Mouse (Mus musculus): ENCODE results near the gene Actr1a. TPM values are rescaled to one million over a fixed set of nuclear protein-coding genes. Genes with fewer than 3 reads are reported as not detected.
A peak's percentile ranks its signal among the peaks of the same experiment; 100 is the strongest.

The Actr1a gene
- polyA plus RNA-seq, 1 experiment, result 196 TPM

- Histone ChIP-seq H3K27me3 (ENCODE audit: control insufficient read depth, insufficient read depth, low read length) (no peaks in the 10 kb centered on the region), H3K4me3 (replicated peaks; ENCODE audit: insufficient read depth, low read depth, low read length) (no peak overlapping the region), H3K27ac (ENCODE audit: insufficient read depth, low read length) (no peak overlapping the region), H3K4me1 (ENCODE audit: control insufficient read depth, insufficient read depth, low read length) (no peaks in the 10 kb centered on the region)
- WGBS, result 21% methylated on average over 8 of the region's 8 CpGs
- TF ChIP-seq CTCF (IDR thresholded peaks at IDR 0.05; ENCODE audit: borderline replicate concordance, insufficient read depth, low read depth, low read length) (no peak), POLR2A (IDR thresholded peaks at IDR 0.05; ENCODE audit: borderline replicate concordance, insufficient read depth, low read length) (no peak)
- peak in 1 of 2 experiments; percentile 16 for DNase-seq
Observed at GRCm38 (mm10) chr19:46362104-46362503, 33.4 kb downstream of the Actr1a start.

- DNase-seq, result no peak
- Histone ChIP-seq H3K27ac (ENCODE audit: insufficient read depth, low read length) (no peak overlapping the region), H3K4me1 (ENCODE audit: control insufficient read depth, insufficient read depth, low read length) (no peaks in the 10 kb centered on the region), H3K4me3 (replicated peaks; ENCODE audit: insufficient read depth, low read depth, low read length) (no peak overlapping the region), H3K27me3 (ENCODE audit: control insufficient read depth, insufficient read depth, low read length) (no peaks in the 10 kb centered on the region)
- TF ChIP-seq POLR2A (IDR thresholded peaks at IDR 0.05; ENCODE audit: borderline replicate concordance, insufficient read depth, low read length) (no peak), CTCF (IDR thresholded peaks at IDR 0.05; ENCODE audit: borderline replicate concordance, insufficient read depth, low read depth, low read length) (no peak)
- whole genome bisulfite sequencing, result 78% methylated on average over 4 of the region's 4 CpGs
Observed at GRCm38 (mm10) chr19:46358381-46358780, 37.2 kb downstream of the Actr1a start.

GRCm38 (mm10) chr19:46357344-46358280 is 37.9 kb downstream of the Actr1a start:
- TF ChIP-seq CTCF (IDR thresholded peaks at IDR 0.05; ENCODE audit: borderline replicate concordance, insufficient read depth, low read depth, low read length) (no peak), POLR2A (IDR thresholded peaks at IDR 0.05; ENCODE audit: borderline replicate concordance, insufficient read depth, low read length) (no peak)
- peak in 1 of 2 experiments; percentile 23 for DNase-seq
- 40% methylated on average over 25 of the region's 25 CpGs for WGBS

GRCm38 (mm10) chr19:46356701-46357138 is 38.8 kb downstream of the Actr1a start:
- Histone ChIP-seq H3K4me1 (ENCODE audit: control insufficient read depth, insufficient read depth, low read length) (no peaks in the 10 kb centered on the region), H3K4me3 (replicated peaks; ENCODE audit: insufficient read depth, low read depth, low read length) (peak overlapping the region; percentile 83), H3K27ac (ENCODE audit: insufficient read depth, low read length) (peak overlapping the region; percentile 43), H3K27me3 (ENCODE audit: control insufficient read depth, insufficient read depth, low read length) (no peaks in the 10 kb centered on the region)
- no peak for TF ChIP-seq CTCF (IDR thresholded peaks at IDR 0.05; ENCODE audit: borderline replicate concordance, insufficient read depth, low read depth, low read length)
- peak; percentile 54; the same call in 1 of the 2 replicates for TF ChIP-seq POLR2A (IDR thresholded peaks at IDR 0.05; ENCODE audit: borderline replicate concordance, insufficient read depth, low read length)
- DNase-seq, result peak; percentile 94 to 96
- WGBS, result under 1% methylated on average over 29 of the region's 29 CpGs

More at GRCm38 (mm10) chr19:46357344-46358280, 37.9 kb downstream of the Actr1a start:
- no peaks in the 10 kb centered on the region for H3K27me3 ChIP-seq (ENCODE audit: control insufficient read depth, insufficient read depth, low read length)
- H3K4me3 ChIP-seq (replicated peaks; ENCODE audit: insufficient read depth, low read depth, low read length), result peak overlapping the region; percentile 83
- no peaks in the 10 kb centered on the region for H3K4me1 ChIP-seq (ENCODE audit: control insufficient read depth, insufficient read depth, low read length)
- peak overlapping the region; percentile 43; the same call in 1 of the 2 replicates for H3K27ac ChIP-seq (ENCODE audit: insufficient read depth, low read length)

GRCm38 (mm10) chr19:46350168-46350932 is 45.2 kb downstream of the Actr1a start, which contains the start of gene 2310034G01Rik:
Gene 2310034G01Rik, minus strand, starts transcription at chr19:46350302.
- Histone ChIP-seq H3K4me3 (replicated peaks; ENCODE audit: insufficient read depth, low read depth, low read length) (peak within 1 kb of the TSS; percentile 74), H3K27me3 (ENCODE audit: control insufficient read depth, insufficient read depth, low read length) (no peaks in the 10 kb centered on the region), H3K27ac (ENCODE audit: insufficient read depth, low read length) (peak within 1 kb of the TSS; percentile 61), H3K4me1 (ENCODE audit: control insufficient read depth, insufficient read depth, low read length) (peaks cover 5% of the 10 kb centered on the region)
- no peak for TF ChIP-seq CTCF (IDR thresholded peaks at IDR 0.05; ENCODE audit: borderline replicate concordance, insufficient read depth, low read depth, low read length)
- TF ChIP-seq POLR2A (IDR thresholded peaks at IDR 0.05; ENCODE audit: borderline replicate concordance, insufficient read depth, low read length), result no peak
- DNase-seq, result peak in 1 of 2 experiments; percentile 65
- WGBS, result 23% methylated on average over 10 of the region's 10 CpGs

GRCm38 (mm10) chr19:46349550-46349949 is 46.0 kb downstream of the Actr1a start:
- WGBS, result 28% methylated on average over 6 of the region's 6 CpGs
- Histone ChIP-seq H3K4me1 (ENCODE audit: control insufficient read depth, insufficient read depth, low read length) (peaks cover 5% of the 10 kb centered on the region), H3K4me3 (replicated peaks; ENCODE audit: insufficient read depth, low read depth, low read length) (peak overlapping the region; percentile 74), H3K27ac (ENCODE audit: insufficient read depth, low read length) (peak overlapping the region; percentile 61; the same call in 1 of the 2 replicates), H3K27me3 (ENCODE audit: control insufficient read depth, insufficient read depth, low read length) (no peaks in the 10 kb centered on the region)
- no peak for DNase-seq
- no peak for TF ChIP-seq CTCF (IDR thresholded peaks at IDR 0.05; ENCODE audit: borderline replicate concordance, insufficient read depth, low read depth, low read length)
- TF ChIP-seq POLR2A (IDR thresholded peaks at IDR 0.05; ENCODE audit: borderline replicate concordance, insufficient read depth, low read length), result no peak

GRCm38 (mm10) chr19:46348761-46349458 is 46.6 kb downstream of the Actr1a start:
- Histone ChIP-seq H3K27ac (ENCODE audit: insufficient read depth, low read length) (peak overlapping the region; percentile 97), H3K27me3 (ENCODE audit: control insufficient read depth, insufficient read depth, low read length) (no peaks in the 10 kb centered on the region), H3K4me1 (ENCODE audit: control insufficient read depth, insufficient read depth, low read length) (peaks cover 5% of the 10 kb centered on the region), H3K4me3 (replicated peaks; ENCODE audit: insufficient read depth, low read depth, low read length) (peak overlapping the region; percentile 74)
- TF ChIP-seq POLR2A (IDR thresholded peaks at IDR 0.05; ENCODE audit: borderline replicate concordance, insufficient read depth, low read length) (peak; percentile 89), CTCF (IDR thresholded peaks at IDR 0.05; ENCODE audit: borderline replicate concordance, insufficient read depth, low read depth, low read length) (no peak)
- WGBS, result under 1% methylated on average over 77 of the region's 78 CpGs
- DNase-seq, result peak; percentile 92 to 94

Measured in cerebellum, adult 2 months (tissue).